Mouse (Mus musculus) heart, adult 2 months (tissue): Measurements from ENCODE around the gene BC035947.
A peak's percentile ranks its signal among the peaks of the same experiment; 100 is the strongest.

Source experiments
- CTCF ChIP-seq: fragments of 200-600 bp; IDR thresholded peaks from 2 replicates; pipeline ENCODE4 v1.8.1; 2022; ENCODE audit warnings: antibody characterized with exemption, mild to moderate bottlenecking, moderate library complexity
- EP300 ChIP-seq: fragments of 200-500 bp; IDR thresholded peaks from 2 replicates; pipeline ENCODE4 v1.6.1; 2011; ENCODE audit warnings: low read depth, low read length, control low read depth; ENCODE audit not compliant: insufficient read depth

- peak; percentile 84 for TF ChIP-seq CTCF
- TF ChIP-seq EP300, result no peak
Measured at GRCm38 (mm10) chr1:78525189-78525886, 13.4 kb upstream of the BC035947 start.
